Mouse (Mus musculus) embryo, embryonic 11.5 days (tissue): ENCODE measurements around the gene Olfr1012.
A peak's percentile ranks its signal among the peaks of the same experiment; 100 is the strongest.
"Not testable (repeated sequence)": the region's sequence is repeated elsewhere in the genome, so short reads cannot be mapped to it uniquely, and the experiment has no call there.

Experiments used
- DNase-seq: peaks from one replicate; pipeline ENCODE4 v3.0.0-alpha.2; 2012; ENCODE audit warnings: low read depth, low spot score

The Olfr1012 gene

DNA sequence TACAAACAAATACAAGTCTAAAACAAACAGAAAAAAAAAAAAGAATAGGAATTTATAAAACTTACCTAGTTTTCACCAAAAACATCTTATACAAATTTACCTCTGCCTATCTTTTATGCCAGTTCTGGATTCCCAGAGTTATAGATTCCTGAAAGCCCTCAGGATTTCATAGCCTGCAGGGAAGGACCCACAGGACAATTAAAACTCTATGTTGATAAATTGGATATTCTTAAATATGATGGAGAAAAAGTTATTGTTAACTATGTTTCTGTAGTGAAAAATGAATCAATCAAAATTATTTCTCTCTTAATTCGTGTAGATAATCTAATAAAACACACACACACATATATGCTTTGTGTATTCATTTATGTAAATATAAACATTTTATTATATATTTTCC is at the start of gene Olfr1012:
Gene Olfr1012, minus strand, starts transcription at position 101 of the 400 bp plus-strand sequence.
- DNase-seq, result no peak

DNA sequence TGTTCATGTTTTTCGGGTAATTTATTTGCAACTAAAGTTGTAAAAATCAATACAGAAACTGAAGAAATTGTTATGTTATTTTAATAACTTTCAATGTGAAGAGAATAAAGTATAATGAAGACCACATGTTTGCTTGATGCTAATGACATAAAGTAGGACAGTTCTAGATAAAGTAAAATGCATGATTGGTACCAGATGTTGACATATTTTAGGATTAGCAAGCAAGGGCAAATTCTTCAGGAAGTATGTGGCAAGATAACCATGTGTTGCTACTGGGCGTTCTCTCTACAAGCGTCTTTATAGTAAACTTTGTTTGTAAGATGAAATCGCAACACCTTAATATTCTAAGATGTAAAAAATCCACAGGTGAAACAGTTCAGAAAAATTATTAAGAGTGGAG is 41.9 kb upstream of the Olfr1012 start:
- DNase-seq, result no peak

DNA sequence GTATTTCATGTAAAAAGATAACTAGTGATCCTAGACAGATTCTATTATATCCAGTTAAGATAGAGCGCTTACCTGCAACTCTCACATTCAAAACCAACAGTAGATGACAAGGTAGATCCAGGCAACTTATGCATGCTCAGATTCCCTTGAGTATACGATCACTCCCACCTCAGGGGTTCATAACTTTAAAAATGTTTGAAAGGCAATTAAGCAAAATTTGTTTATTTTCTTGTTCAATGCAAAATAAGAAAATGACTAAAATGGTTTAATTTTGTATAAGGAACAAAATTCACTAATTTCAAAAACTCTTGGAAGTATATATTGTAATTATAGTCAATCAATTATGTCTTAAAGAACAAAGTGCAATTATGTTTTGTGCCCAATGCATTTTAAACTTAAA is 39.9 kb upstream of the Olfr1012 start, which contains the start of gene Olfr1016:
Gene Olfr1016, minus strand, starts transcription at position 101 of the 400 bp plus-strand sequence.
- no peak for DNase-seq

DNA sequence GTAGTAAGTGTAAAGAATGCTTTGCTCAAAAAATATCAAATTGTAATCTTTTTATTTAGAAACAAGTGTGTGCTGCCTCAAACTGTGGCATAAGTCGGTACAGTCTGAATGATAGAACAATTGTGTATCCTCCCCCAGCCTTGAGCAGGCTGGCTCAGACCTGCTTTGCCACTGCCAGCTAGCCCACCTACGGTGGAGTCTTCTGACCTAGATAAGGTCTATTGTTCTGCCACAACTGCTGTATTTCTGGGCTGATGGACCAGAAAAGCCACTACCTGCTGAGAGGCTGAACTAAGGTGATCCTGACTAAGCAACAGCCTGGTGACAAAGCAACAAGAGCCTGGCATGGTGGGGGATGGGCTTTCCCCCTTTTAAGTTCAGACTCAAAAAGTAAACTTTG is 29.8 kb upstream of the Olfr1012 start:
- no peak for DNase-seq

DNA sequence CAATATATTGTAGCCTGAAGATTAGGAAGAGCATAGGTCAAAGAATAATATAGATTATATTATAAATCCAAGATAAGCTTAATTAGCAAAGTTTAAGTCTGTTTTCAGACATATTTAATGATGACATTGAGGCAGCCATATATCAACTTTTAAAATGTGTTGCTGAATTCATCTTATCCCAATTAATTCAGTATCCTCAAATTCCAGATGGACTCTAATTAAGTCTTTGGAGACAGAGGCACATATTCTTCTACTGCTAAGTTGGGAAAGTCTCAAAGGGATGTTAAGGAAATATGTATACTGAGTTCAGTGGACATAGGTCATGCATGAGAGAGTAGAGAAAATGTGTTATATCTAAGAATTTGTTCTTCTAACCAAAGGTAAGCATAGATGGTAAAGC is 19.2 kb upstream of the Olfr1012 start, which contains the start of gene Olfr1015:
Gene Olfr1015, plus strand, starts transcription at position 301 of the 400 bp plus-strand sequence.
- no peak for DNase-seq

DNA sequence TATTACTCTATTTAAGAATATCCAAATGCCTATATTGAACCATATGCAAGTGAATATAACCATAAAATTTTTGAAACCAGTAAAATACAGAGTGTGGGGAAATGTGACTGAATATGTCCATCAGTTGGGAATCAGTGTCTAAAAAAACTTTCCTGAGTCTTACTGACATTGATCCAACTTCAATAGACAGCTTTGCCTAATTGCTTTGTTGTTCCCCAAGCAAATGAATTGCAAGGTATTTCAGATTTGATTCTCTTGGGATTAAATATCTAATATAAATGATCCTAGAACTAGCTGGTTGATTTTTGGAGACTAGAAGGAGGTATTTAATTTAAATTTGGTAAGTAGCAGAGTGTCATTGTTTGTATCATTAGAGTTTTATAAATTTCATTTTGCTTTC is 9.8 kb upstream of the Olfr1012 start, which contains the start of gene Olfr1014:
Gene Olfr1014, plus strand, starts transcription at position 301 of the 400 bp plus-strand sequence.
- DNase-seq, result no peak

DNA sequence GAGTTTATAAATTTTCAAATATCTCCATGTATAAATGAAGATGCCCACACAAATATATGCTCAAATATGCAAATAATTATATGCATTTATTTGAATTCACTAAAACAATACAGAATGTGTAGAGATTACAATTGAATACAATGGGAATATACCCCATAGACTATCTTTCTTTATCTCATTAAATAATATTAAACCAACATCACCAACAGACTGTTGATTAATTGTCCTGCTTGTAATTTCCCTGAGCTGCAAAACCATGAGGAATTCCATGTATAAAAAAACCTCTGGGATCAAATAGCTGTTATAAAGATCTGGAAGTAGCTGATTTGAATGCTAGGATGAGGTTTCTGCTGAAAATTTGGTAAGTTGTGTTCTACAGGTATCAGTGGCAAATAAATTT is 4.2 kb upstream of the Olfr1012 start, which contains the start of gene Olfr1013:
Gene Olfr1013, plus strand, starts transcription at position 301 of the 400 bp plus-strand sequence.
- no peak for DNase-seq

DNA sequence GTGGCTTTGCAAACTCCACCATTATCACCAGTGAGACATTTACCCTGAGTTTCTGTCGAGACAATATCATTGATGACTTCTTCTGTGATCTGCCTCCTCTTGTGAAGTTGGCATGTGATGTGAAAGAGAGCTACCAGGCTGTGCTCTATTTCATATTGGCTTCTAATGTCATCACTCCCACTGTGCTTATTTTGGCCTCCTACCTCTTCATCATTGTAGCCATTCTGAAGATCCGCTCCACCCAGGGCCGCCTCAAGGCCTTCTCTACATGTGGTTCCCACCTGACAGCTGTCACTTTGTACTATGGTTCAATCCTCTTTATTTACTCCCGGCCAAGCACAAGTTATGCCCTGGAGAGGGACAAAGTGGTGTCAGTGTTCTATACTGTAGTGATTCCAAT is 8.7 kb downstream of the Olfr1012 start:
- no peak for DNase-seq

DNA sequence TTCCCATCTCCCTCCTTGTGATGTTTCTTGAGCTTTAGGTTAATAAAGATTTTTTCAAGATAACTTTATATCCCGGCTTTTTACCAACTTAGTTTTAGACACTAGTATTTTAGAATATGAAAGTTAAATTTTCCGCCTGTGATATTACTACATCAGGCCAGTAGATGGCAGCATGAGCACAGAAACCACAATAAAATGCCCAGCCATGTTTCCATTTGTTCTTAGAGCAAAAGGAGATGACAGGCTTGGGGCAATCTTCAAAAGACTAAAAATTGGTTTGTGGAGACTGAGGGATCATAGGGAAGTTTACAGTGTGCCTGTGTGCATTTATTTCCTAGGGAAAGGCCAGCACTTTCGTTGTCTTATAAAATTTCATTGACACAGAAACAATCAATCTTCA is 36.8 kb downstream of the Olfr1012 start:
- DNase-seq, result peak; percentile 16

DNA sequence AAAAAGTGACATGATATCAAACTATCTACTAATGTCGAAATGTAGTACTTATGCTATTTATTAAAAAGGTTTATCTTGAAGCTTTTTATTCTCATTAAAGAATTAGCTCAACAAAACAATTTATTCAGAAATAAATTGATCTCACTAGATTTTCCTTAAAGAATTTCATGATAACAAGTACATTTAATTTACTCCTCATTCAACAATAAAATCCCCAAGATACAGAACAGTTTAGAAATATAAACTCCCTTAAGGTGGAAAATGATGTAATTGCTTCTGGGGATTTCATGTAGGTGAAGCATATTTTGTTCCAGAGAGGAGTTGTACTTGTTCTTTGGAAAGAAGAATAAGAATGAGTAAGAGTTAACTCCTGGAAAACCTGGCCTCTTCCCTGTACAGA is 47.4 kb downstream of the Olfr1012 start, which contains the start of gene Olfr1009:
Gene Olfr1009, plus strand, starts transcription at position 301 of the 400 bp plus-strand sequence.
- DNase-seq, result no peak

DNA sequence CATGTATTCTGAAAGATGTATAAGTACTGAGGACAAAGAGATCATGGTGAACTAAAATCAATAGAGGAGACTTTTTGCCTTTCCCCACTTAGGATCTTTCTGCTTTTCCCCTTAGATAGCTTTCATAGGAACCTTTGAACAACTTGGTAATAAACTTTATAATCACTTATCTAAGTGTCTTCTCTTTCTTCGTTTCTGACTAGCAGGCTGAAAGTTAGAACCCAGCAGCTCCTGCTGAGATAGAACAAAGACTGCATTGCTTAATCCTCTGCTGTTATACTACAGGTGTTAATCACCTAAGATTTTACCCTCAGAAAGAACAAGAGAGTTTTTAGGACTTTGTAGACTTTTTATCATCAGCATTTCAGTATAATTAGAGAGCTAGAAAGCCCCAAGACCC is 51.4 kb downstream of the Olfr1012 start:
- DNase-seq, result no peak

DNA sequence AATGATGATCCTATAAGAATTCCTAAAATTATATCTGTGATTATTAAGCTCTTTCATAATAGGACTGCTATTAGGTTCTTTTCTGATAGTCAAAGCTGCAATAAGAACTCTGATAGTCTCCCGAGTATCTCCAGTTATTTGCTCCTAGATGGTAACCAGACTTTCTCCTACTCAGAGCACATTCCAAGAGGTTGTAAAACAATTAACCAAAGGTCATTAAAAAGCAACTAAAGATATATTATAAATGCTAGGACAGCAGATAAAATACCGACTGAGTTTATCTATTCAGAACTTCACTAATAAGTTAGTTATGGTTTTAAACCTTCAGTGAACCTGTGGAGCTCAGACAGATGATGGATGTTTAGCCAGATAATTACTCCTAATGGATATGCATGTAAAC is 51.9 kb downstream of the Olfr1012 start:
- not testable (repeated sequence) for DNase-seq
